Mouse (Mus musculus): ENCODE results near the gene Pear1.
"Not testable (repeated sequence)": the region's sequence is repeated elsewhere in the genome, so short reads cannot be mapped to it uniquely, and the experiment has no call there.

The Pear1 gene

DNA sequence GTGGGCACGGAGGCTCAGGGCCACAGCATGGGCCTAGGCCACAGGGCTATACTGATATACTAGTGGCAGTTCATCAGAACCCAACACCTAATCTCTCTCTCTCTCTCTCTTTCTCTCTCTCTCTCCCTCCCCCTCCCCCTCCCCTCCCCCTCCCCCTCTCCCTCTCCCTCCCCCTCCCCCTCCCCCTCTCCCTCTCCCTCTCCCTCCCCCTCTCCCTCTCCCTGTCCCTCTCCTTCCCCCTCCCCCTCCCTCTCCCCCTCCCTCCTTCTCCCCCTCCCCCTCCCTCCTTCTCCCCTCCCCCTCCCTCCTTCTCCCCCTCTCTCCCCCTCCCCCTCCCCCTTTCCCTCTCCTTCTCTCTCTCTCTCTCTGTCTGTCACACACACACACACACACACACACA, at the start of gene Pear1:
Gene Pear1 (minus strand): TSS at position 101 of the 400 bp plus-strand sequence.
- DNase-seq (ENCODE audit: low read depth) = not testable (repeated sequence)

DNA sequence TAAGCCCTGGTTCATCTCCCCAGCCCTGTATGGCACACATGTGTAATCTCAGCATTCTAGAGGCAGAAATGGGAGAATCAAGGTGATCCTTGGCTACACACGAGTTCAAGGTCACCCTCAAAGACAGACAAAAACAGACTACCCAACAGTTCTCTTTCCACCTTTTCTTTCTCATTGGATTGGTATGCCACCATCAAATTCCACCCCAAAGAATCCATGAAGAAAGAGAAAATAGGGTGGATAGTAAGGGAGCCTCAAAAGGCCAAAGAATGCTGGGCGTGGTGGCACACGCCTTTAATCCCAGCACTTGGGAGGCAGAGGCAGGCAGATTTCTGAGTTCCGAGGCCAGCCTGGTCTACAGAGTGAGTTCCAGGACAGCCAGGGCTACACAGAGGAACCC, 40.0 kb upstream of the Pear1 start:
- DNase-seq (ENCODE audit: low read depth) = not testable (repeated sequence)

DNA sequence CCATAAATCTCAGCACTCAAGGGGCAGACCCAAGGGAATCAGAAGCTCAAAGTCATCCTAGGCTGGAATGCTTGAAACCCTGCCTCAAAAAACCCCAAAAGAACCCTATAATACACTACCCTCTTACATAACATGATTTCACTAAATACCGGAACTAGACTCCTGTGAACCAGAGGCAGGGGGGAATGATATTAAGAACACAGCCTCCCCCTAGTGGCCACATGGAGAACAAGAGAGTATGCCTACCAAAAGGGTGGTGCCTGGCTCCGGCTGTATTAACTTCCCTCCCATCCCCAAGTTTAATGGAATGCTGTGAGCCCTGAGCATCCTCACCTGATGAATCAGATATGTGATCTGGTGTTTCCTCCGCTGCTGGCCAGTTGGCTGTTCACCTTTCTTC, 35.7 kb upstream of the Pear1 start:
- peak; percentile 77 for DNase-seq (ENCODE audit: low read depth)

DNA sequence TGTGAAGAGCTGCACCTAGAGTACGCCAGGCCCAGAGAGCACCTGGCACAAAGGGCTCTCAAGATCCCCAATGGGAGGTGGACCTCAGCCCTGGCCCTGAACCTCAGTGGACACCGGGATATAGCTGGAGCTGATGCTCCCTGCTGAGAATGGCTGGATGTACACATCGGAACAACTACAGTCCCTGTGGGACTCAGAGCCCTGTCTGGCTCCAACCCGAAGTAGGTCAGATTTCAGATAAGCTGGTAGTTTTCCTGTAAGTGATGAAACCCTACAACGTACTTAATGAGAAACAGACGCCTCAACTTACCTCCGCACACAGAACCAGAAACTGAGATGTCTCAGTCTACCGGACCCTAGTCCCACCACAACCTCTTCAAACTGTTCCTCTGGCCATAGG, 33.6 kb upstream of the Pear1 start:
- no peak for DNase-seq (ENCODE audit: low read depth)

DNA sequence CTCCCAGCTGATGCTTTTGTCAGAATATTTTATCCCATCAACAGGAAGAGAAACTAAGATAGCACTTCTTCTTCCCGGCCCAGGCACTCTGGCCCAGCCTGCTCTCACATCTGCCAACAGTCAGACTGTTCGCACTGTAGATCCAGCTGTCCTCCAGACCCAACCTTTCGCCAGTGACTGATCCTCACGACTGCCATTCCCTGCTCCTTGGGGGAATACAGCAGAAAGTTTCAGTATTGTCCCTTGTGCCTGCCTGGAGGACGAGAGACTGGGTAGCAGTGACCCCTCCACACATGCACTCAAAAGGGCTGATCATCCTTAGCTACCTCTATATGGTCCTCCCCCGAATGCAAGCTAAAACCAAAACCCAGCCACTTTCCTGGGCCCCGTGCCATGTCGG, 31.8 kb upstream of the Pear1 start:
- DNase-seq (ENCODE audit: low read depth) = no peak

DNA sequence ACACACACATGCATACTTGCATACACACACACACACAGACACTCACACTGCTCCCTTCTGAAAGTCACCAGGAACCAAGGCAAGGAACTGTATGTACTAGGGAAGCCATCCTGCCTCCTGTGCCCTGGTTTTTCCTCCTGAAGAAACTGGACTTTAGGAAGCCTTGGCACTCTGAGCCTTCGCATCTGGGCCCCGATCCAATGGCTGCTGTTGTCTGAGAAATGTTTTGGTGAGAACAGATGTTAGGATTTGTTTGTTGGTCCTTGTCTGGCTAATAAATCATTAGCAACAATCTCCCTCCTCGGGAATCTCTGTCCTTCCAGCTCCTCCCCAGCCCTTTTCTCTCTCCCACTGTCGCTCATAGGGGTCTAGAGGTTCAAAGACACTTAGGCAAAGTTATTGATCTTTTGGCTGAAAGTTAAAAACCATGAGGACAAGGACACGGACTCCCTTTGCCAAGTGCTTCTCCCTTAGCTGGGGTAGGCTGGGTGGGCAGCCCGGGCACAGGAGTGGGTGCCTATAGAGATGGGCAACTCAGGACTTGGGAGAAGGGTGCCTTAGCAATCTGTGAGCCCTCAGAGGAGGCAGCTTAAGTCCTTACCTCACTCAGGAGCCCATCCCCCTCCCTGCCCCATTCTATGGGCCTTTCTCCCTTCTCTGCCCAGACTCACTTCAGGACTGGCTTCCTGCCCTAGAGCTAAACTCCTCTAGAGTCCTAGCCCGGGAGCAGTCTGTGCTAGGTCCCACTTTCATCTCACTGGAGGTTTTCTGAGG, 30.9 kb upstream of the Pear1 start:
- DNase-seq (ENCODE audit: low read depth) = no peak

DNA sequence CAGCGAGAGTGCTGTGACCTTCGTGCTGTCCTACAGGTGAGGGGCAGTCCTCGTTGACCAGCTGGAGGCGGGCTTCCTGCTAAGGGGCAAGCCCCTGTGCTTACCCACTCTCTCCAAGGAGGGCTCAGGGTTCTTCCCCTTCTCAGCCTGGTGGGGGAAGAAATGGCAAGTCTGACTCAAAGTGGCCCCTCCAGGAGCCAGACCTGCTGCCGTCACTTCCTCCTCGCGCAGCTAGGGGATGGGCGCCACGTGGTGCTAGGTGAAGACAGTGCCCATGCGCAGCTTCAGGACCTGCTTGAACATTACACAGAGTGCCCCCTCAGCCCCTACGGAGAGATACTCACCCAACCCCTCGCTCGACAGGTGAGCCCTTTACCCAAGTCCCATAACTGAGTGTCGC, 25.0 kb upstream of the Pear1 start:
- DNase-seq (ENCODE audit: low read depth) = no peak

DNA sequence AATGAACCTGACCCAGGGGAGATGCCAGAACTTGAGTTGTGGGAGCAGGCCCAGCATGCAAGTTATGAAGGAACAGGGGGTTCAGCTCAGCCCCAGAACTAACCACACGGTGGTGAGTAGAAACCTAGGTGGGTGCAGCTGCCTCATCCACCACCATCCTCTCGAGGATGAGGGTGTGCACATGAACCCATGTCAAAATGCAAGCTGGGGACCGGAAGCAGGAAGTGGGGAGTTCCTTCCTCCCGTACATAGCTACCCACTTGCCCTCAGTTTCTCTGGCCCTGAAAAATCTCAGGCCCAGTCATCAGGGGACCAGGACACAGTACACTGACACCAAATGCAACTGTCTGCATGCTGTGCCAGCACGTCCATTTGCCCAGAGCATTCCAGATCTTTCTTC, 23.6 kb upstream of the Pear1 start:
- DNase-seq (ENCODE audit: low read depth) = no peak

DNA sequence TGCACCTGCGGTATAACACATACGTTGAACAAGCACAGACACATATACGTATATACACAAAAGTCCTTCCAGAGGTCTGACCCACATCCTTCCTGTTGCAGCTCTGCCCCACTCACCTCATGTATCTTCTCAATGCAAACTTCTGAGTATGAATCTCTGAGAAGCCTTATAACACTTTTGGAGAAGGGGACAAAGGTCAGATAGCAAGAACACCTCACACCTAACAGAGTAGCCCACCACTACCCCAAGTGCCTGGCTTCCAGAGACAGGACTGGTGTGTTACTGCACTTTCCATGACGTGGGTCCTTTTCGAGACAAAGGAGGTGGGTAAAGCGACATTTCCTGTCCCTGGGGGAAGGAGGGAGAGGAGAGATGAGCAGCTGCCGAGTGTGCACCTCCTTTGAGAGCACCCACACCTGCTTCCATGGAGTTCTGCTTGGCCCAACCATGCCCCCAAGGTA, 22.6 kb upstream of the Pear1 start, which contains the start of gene Sh2d2a:
Gene Sh2d2a (plus strand): TSS at position 106 of the 461 bp plus-strand sequence.
- DNase-seq (ENCODE audit: low read depth) = no peak

DNA sequence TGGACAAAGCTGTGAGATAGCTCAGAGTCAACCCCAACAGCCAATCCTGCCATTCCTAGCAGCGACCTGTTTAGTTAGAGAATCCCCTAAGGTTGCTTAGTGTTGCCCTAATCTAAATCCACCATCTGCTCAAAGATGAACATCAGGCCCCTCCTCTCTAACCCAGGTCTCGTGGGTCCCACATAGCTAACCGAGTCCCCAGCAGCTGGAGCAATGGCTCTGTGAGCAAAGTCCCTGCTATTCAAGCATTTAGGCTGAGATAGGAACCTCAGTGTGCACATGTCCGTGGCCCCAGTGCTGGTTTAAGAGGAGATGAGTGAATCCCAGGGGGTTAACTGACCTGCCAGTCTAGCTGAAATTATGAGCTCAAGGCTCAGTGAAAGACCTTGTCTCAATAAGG, 22.1 kb upstream of the Pear1 start:
- DNase-seq (ENCODE audit: low read depth) = no peak

DNA sequence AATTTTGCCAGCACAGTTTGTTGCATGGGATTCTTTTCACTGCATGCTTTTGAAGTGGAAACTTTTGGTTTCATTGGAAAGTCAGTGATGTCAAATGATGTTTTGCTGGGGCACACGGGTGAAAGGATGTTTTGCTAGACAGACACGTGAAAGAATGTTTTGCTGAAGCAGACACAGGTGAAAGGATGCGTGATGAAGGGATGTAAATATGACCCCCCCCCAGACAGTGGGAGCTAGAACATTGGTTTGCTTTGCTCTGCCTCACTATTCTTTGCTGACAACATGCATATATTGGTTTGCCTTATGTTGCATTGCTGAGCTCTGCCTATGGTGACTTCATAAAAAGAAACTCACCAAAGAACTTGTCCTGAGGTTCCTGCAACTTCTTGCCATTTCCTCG, 20.9 kb upstream of the Pear1 start:
- no peak for DNase-seq (ENCODE audit: low read depth)

DNA sequence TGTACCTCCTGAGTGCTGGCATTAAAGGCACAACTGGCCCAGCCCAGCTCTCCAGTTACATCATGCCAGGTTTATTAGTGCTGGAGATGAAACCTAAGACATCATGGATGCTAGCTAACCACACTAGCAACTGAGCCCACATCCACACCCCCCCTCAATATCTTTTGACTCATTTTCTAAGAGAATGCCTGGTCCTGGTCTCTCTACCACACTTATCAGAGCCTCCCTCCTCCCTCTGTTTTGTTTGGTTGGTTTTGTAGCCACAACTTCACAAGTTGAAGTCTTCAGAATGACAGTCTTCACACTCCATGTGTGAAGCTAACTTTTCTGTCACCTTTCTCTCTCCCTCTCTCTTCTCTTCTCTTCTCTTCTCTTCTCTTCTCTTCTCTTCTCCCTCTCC, 16.8 kb upstream of the Pear1 start:
- DNase-seq (ENCODE audit: low read depth) = no peak

DNA sequence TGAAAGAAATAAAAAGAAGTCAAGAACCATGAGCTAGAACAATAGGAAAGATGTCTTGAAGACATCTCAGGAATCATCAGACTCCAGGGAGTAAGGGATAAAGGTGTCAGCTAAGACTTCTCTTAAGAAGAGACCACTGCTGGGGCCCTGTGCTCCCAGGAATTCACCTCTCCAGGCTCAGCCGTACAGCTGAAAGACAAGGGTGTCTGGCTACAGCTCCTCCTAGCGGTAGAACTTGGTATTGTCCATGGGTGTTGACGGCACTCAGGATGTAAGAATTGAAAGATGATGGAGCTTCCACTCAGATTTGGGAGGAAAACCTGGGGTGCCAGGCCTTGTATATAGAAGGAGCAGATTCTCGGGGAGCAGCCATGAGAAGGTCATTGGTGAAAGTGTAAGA, 14.5 kb upstream of the Pear1 start:
- peak; percentile 66 for DNase-seq (ENCODE audit: low read depth)

DNA sequence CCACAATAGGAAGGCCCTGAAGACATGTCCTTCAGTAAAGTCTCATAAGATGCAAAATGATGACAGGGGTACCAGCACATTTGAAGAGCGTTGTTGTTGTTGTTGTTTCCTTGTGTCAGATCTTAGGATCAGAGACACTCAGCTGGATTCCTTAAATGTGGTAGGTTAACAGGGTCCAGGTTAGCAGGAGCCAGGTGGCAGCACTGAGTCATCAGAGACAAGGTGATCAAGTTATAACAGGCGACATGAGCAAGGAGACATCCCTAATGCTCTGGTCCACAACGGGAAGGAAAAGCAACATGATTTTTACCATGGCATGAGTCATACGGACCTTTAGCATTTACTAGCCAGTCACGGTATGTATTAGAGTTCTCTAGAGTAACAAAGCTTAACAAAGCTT, 9.4 kb upstream of the Pear1 start:
- DNase-seq (ENCODE audit: low read depth) = peak; percentile 30

DNA sequence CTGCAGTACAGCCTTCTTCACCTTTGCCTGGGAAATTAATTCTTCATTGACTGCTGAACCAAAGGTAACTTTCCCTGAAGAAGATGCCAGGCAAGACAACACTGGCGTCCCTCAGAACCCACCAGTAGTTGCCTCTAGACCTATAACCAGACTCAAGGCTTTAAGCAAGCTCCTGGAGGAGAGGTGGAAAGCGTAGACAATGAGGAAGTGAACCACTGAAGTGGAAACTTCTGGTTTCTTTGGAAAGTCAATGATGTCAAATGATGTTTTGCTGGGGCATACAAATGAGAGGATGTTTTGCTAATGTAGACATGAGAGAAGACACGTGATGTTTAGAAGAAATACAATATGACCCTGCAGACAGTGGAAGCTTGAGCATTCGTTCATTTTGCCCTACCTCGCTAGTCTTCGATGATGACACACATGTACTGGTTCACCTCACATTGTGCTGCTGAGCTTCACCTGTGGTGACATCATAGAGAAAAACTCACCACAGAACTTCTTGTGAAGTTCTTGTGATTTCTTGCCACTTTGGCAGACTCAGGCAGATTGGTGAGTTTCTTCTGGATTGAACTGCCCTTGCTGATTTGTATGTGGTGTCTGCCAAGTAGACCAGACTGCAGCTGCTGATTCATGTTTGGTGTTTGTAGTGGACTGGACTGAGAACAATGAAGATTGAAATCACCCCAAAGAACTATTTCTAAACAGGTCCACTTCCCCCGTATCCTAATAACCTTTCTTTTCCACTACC, 8.2 kb upstream of the Pear1 start:
- no peak for DNase-seq (ENCODE audit: low read depth)

DNA sequence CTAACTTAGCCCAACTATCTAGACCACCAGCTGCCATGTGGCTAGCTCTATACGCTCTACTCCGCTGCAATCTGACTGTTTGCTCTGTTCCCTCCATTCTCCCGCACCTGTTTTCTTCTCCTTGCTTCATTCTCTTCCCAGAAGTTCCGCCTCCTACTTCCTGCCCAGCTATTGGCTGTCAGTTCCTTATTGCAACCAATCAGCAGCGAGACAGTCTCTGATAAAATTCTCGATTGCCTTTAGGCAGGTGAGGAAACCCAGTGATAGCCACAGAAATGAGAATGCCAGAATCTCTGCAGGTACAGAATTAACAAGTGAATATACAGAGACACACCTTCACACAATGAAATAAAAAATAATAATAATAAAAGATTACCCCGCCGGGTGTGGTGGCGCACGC, 4.9 kb upstream of the Pear1 start:
- DNase-seq (ENCODE audit: low read depth) = no peak

DNA sequence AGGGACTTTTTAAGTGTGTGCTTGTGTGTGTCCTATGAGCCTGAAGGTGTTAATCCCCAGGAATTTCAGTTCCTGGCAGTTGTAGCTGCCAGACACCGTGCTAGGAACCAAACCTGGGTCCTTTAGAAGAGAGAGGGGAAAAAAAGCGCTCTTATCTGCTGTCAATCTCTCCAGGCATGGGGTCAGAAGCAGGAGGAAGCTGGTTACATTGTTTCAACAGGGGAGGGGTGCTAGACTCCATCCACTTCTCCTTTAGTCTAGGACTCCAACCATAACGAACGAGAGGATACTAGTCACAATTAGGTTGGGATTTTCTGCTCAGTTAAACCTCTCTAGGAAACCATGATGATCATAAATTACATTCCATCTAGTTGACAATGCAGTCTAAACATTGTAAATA, 4.3 kb upstream of the Pear1 start:
- peak; percentile 61 for DNase-seq (ENCODE audit: low read depth)

DNA sequence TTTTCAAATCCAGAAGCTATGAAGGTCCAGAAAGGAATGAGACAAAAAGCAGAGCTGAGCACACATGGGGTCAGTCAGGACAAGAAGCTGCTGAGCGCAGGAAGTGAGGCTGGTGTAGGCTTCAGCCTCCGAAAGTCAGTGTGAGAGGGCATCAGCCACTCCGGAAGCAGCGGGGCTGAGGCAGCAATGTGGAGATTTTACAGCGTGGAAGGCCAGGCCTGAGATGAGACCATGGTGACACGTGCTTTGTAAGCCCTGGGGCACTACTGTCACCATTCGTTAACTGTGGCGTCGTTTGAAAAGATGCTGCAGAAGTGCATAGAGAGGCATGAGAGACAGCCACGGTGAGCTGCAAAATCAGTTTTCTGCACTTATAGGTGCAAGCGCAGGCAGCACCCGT, 5.9 kb downstream of the Pear1 start:
- DNase-seq (ENCODE audit: low read depth) = no peak

DNA sequence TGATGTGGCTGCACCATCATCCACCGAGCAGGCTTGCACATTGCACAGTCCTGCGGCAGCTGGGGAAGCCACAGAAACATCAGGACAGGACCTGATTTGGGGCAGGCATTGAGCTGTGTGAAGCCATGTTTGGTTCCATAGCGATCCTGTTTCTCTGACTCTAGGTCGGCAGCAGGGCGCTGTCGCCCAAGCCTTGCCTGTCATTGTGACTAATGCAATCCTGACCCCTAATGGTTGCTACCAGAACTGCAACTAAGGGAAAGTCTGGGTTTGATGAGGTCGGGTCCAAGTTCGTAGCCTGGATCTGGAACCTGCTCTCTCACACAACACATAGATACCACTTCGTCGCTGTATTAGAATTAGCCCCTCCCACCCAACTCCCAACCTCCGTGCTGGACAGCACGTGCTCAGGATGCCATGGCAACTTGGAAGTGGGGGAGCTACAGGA, 7.4 kb downstream of the Pear1 start:
- DNase-seq (ENCODE audit: low read depth) = peak; percentile 84

DNA sequence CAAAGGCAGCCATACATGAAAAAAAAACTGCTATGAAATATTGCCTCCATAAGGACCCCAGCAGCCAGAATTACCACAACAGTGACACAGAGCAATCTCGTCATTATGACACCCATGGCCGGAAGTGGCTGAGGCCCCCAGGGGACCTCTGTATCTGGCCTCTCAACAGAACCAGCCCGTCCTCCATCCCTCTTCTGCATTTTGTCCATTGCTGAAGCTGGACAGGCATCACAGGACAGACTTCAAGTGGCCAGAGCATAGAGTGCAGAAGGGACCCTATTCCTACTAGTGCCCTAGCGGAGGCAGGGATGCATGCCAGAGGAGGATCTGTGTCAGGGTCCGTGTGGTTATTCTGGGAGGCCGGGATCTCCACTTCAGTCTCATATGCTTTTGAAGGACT, 7.9 kb downstream of the Pear1 start:
- no peak for DNase-seq (ENCODE audit: low read depth)

DNA sequence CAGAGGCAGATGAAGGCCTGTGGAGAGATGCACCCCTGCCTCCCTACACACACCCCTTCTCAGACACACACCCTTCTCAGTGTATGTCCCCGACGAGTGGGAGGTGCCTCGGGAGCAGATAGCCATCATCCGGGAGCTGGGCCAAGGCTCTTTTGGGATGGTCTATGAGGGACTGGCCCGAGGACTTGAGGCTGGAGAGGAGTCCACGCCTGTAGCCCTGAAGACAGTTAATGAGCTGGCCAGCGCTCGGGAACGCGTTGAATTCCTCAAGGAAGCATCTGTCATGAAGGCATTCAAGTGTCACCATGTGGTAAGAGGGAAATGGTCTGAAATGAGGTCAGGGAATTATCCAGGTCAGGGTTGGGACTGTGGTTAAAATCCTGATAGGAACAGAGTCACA, 11.2 kb downstream of the Pear1 start:
- no peak for DNase-seq (ENCODE audit: low read depth)

DNA sequence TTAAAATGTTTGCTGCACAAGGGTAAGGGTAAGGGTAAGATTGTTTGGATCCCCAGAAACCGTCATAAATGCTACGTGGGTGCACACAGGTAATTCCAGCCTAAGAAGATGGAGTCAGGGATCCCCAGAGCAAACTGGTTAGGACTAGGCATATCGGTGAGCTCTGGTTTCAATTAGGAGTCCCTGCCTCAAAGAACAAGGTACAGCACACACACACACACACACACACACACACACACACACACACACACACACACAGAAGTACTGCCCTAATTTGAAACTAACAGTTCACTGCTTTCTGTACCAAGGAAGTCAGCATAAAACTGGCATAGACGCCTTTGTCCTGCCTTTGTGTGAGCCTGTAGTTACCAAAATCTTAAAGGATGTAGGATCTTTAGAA, 11.7 kb downstream of the Pear1 start:
- no peak for DNase-seq (ENCODE audit: low read depth)

DNA sequence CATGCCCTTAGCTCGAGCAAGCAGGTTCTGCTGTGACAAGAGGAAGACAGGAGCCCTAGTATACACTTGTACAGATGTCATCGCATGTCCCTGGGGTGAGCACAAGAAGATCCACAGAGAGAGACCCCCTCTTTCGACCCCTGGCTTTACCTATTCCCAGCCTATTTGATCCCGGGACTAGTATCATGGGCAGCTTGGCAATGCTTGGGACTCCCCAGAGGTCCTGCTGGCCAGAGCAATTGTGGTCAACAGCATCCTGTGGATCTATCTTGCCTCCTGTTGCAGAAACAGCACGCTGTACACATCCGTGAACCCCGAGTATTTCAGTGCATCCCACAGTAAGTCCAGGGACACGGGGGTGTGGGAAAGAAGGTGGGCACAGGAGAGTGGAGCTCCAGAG, 12.8 kb downstream of the Pear1 start:
- no peak for DNase-seq (ENCODE audit: low read depth)
